Mouse (Mus musculus): ENCODE results near the gene Mri1. TPM values are rescaled to one million over a fixed set of nuclear protein-coding genes. Genes with fewer than 3 reads are reported as not detected.
"Not testable (repeated sequence)": the region's sequence is repeated elsewhere in the genome, so short reads cannot be mapped to it uniquely, and the experiment has no call there.

Gene Mri1
- polyA plus RNA-seq (2014; fragmentation: Nextera tagmentation; extraction: Ambion mirVana) = 67.4 and 72.8 TPM in 2 replicates

DNA sequence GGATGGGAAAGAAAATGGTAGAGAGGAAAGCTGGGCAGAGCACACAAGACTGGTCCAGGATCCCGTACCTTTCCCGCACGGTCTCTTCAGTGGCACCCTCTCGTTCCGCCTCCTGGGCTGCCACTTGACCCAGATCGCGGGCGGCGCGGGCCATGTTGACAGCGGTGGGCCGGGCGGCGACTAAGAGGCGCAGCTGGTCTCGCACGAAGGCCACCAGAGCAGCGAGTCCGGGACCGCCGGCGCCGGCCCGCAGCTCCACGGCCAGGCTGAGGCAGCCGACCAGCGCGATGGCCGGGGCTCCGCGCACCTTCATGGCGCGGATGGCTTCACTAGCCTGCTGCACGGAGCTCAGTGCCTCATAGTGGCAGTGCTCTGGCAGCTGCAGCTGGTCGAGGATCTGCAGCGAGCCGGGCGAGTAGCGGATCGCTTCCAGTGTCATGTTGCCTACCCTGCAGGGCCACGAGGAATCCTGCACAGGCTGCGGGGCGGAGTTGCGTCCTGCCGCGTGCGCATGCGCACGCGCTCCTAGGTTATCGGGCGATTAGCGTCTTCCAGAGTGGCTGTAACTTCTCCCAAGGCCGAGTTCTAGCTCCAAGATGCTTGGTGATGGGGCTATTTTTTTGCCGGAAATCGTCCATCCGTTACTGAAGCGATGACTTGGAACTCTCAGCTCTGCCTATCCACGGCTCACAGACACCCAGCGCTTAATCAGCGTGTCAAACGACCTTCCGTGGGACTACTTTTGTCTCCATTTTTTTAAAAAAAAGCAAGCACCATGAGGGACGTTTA lies at the start of gene Mri1:
Gene Mri1 (minus strand): TSS at position 505 of the 789 bp plus-strand sequence.
- H3K4me2 ChIP-seq = peak within 1 kb of the TSS; percentile 97
- 0 out of 2 replicates have a peak, but pooled peaks have one; percentile 10 for TF ChIP-seq CTCF (IDR thresholded peaks at IDR 0.05; ENCODE audit: low read depth)
- peaks cover 4% of the 10 kb centered on the region; the same call in 1 of the 2 replicates for H3K4me1 ChIP-seq (ENCODE audit: insufficient read depth)
- peak within 1 kb of the TSS; percentile 87 for H3K27ac ChIP-seq (ENCODE audit: low read depth)
- H3K9ac ChIP-seq = peak within 1 kb of the TSS; percentile 72
- peak within 1 kb of the TSS; percentile 80 for H3K4me3 ChIP-seq (ENCODE audit: low read depth, low read length)
- peaks cover 71% of the 10 kb centered on the region for H3K36me3 ChIP-seq (ENCODE audit: insufficient read depth)
- no peaks in the 10 kb centered on the region for H3K27me3 ChIP-seq (ENCODE audit: insufficient read depth, low read length)
- ATAC-seq (ENCODE audit: insufficient read depth) (peak; percentile 90), DNase-seq (peak; percentile 98)
- no peaks in the 10 kb centered on the region for H3K9me3 ChIP-seq (ENCODE audit: low read depth, low read length)
- under 1% methylated on average over 64 of the region's 64 CpGs for WGBS

DNA sequence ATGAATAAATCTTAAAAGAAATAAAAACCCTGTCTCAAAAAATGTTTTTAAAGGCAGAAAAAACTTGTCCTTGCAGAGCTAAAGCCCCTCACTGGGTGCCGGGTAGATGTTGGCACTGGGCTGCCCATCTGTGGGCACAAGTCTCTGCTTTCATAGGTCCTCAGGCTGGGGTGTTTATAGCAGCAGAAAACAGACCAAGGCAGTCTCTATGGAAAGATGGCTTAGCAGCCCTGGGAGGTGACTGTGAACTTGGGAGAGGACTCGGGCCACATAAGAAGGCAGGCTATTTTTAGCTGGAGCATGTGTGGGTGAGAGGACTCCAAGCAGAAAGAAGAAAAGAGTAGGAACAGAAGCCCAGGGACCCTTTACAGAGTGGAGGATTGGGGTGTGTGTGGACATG lies 46.8 kb upstream of the Mri1 start:
- Histone ChIP-seq H3K9me3 (ENCODE audit: low read depth, low read length) (no peaks in the 10 kb centered on the region), H3K36me3 (ENCODE audit: insufficient read depth) (no peaks in the 10 kb centered on the region), H3K27ac (ENCODE audit: low read depth) (no peak overlapping the region), H3K9ac (no peak overlapping the region), H3K27me3 (ENCODE audit: insufficient read depth, low read length) (no peaks in the 10 kb centered on the region), H3K4me1 (ENCODE audit: insufficient read depth) (no peaks in the 10 kb centered on the region), H3K4me2 (no peak overlapping the region), H3K4me3 (ENCODE audit: low read depth, low read length) (no peak overlapping the region)
- WGBS = 60% methylated on average over 2 of the region's 2 CpGs
- DNase-seq (peak; percentile 5), ATAC-seq (ENCODE audit: insufficient read depth) (no peak)
- TF ChIP-seq CTCF (IDR thresholded peaks at IDR 0.05; ENCODE audit: low read depth) = no peak

DNA sequence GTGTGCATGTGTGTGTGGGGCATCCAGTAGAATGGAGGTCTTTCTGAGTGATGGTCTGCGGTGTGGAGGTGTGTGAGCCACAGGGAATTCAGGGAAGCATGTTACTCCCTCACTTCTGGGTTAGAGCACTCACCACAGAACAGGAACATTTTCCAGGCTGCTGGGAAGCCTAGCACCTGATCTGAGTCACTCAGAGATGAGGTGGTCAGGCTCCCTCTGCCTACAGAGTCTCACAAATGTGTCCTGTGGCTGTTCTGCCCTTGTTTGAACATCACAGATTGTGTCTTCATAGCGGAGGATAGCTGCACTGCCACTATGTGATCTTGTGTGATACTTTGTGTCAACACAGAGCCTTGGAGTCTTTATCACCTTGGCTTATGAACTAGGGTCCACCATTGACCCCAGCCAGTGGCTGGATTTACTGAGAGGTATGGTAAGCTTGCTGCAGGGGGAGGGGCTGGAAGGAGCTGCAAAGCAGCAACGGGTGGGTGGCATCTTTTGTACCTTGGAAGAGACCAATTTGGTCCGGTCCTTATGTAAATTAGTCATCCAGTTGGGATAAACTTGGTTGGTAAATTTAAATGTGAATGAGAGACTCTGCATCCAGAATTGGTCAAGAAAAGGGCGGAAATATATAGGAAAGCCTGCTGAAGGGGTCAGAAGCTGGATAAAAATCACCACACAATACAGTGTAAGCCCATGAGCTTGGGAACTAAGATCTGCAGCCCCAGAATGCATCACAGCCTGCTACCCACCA lies 40.1 kb upstream of the Mri1 start:
- DNase-seq (no peak), ATAC-seq (ENCODE audit: insufficient read depth) (no peak)
- Histone ChIP-seq H3K9ac (no peak overlapping the region), H3K4me1 (ENCODE audit: insufficient read depth) (no peaks in the 10 kb centered on the region), H3K9me3 (ENCODE audit: low read depth, low read length) (no peaks in the 10 kb centered on the region), H3K27ac (ENCODE audit: low read depth) (no peak overlapping the region), H3K4me2 (no peak overlapping the region), H3K36me3 (ENCODE audit: insufficient read depth) (no peaks in the 10 kb centered on the region), H3K27me3 (ENCODE audit: insufficient read depth, low read length) (no peaks in the 10 kb centered on the region), H3K4me3 (ENCODE audit: low read depth, low read length) (no peak overlapping the region)
- 66% methylated on average over 5 of the region's 5 CpGs for WGBS
- no peak for TF ChIP-seq CTCF (IDR thresholded peaks at IDR 0.05; ENCODE audit: low read depth)

- peak; percentile 86 for DNase-seq
- ATAC-seq (ENCODE audit: insufficient read depth) = no peak
- no peak overlapping the region for H3K9ac ChIP-seq
These were observed 34.6 kb upstream of the Mri1 start for GRCm38 (mm10) chr8:84291688-84292087.

DNA sequence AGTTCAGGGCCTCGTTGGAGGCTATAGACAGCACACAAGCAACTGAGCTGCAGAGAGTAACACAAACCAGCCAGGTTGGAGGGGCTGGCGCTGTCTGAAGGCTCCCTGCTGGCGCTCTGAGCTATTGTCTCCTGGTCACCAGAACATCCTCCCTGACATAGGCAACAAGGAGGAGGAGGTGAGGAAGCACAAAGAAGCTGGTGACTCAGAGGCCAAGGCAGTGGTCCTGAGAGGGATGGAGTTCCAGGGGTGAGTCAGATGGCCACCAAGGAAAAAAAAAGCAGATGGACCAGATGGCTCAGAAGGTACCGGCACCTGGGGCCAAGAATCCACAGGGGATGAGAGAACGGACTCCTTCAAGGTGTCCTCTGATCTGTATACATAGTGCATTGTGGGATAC lies 34.0 kb upstream of the Mri1 start:
- no peak for DNase-seq
- ATAC-seq (ENCODE audit: insufficient read depth) = no peak
- no peaks in the 10 kb centered on the region for H3K4me1 ChIP-seq (ENCODE audit: insufficient read depth)
- no peak overlapping the region for H3K27ac ChIP-seq (ENCODE audit: low read depth)
- H3K9me3 ChIP-seq (ENCODE audit: low read depth, low read length) = no peaks in the 10 kb centered on the region
- no peaks in the 10 kb centered on the region for H3K36me3 ChIP-seq (ENCODE audit: insufficient read depth)
- 70% methylated on average over 5 of the region's 5 CpGs for WGBS
- H3K4me3 ChIP-seq (ENCODE audit: low read depth, low read length) = no peak overlapping the region
- TF ChIP-seq CTCF (IDR thresholded peaks at IDR 0.05; ENCODE audit: low read depth) = no peak
- no peak overlapping the region for H3K4me2 ChIP-seq
- H3K27me3 ChIP-seq (ENCODE audit: insufficient read depth, low read length) = no peaks in the 10 kb centered on the region
- H3K9ac ChIP-seq = no peak overlapping the region

More at GRCm38 (mm10) chr8:84291688-84292087, 34.6 kb upstream of the Mri1 start:
- H3K9me3 ChIP-seq (ENCODE audit: low read depth, low read length) = no peaks in the 10 kb centered on the region
- H3K4me2 ChIP-seq = no peak overlapping the region
- no peak overlapping the region for H3K27ac ChIP-seq (ENCODE audit: low read depth)
- peak; percentile 77 for TF ChIP-seq CTCF (IDR thresholded peaks at IDR 0.05; ENCODE audit: low read depth)
- no peaks in the 10 kb centered on the region for H3K4me1 ChIP-seq (ENCODE audit: insufficient read depth)
- 23% methylated on average over 8 of the region's 8 CpGs for WGBS
- no peaks in the 10 kb centered on the region for H3K27me3 ChIP-seq (ENCODE audit: insufficient read depth, low read length)
- H3K36me3 ChIP-seq (ENCODE audit: insufficient read depth) = no peaks in the 10 kb centered on the region
- H3K4me3 ChIP-seq (ENCODE audit: low read depth, low read length) = no peak overlapping the region

DNA sequence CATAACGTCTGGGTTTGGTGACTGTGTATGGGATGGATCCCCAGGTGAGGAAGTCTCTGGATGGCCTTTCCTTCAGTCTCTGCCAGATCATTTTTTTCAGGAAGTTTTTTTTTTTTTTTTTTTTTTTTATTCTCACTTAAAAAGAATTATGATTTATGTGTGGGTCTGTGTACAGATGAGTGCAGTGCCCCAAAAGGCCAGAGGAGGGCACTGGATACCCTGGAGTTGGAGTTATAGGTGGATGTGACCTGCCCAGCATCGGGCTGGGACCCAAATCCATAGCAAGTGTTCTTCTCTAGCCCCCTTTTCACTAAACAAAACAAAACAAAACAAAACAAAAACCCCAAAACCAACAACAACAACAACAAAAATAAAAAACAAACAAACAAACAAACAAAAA lies 31.8 kb upstream of the Mri1 start:
- Histone ChIP-seq H3K27ac (ENCODE audit: low read depth) (no peak overlapping the region), H3K4me3 (ENCODE audit: low read depth, low read length) (no peak overlapping the region), H3K4me1 (ENCODE audit: insufficient read depth) (peaks cover 6% of the 10 kb centered on the region; the same call in 1 of the 2 replicates), H3K36me3 (ENCODE audit: insufficient read depth) (no peaks in the 10 kb centered on the region), H3K9me3 (ENCODE audit: low read depth, low read length) (no peaks in the 10 kb centered on the region), H3K4me2 (no peak overlapping the region), H3K27me3 (ENCODE audit: insufficient read depth, low read length) (no peaks in the 10 kb centered on the region), H3K9ac (no peak overlapping the region)
- peak; percentile 53 for TF ChIP-seq CTCF (IDR thresholded peaks at IDR 0.05; ENCODE audit: low read depth)
- DNase-seq (peak; percentile 54), ATAC-seq (ENCODE audit: insufficient read depth) (no peak)
- 52% methylated on average over 2 of the region's 2 CpGs for WGBS

DNA sequence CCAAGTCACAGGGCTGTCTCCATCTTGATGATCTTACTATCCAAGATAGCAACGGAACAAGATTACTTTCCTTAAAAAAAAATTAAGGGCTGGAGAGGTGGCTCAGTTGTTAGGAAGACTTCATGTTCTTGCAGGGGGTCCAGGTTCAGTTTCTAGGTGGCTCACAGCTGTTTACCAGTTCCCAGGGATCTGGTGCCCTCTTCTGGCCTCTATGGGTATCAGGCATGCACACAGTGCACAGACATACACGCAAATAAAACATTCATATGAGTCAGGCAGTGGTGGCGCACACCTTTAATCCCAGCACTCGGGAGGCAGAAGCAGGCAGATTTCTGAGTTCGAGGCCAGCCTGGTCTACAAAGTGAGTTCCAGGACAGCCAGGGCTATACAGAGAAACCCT lies 28.5 kb upstream of the Mri1 start:
- H3K9ac ChIP-seq; H3K4me3 ChIP-seq (ENCODE audit: low read depth, low read length); H3K4me1 ChIP-seq (ENCODE audit: insufficient read depth); H3K4me2 ChIP-seq; H3K36me3 ChIP-seq (ENCODE audit: insufficient read depth); H3K9me3 ChIP-seq (ENCODE audit: low read depth, low read length); H3K27ac ChIP-seq (ENCODE audit: low read depth); H3K27me3 ChIP-seq (ENCODE audit: insufficient read depth, low read length): not testable (repeated sequence)
- DNase-seq (peak; percentile 73), ATAC-seq (ENCODE audit: insufficient read depth) (peak; percentile 67; the same call in 1 of the 2 replicates)
- WGBS = 49% methylated on average over 5 of the region's 5 CpGs
- peak; percentile 71 for TF ChIP-seq CTCF (IDR thresholded peaks at IDR 0.05; ENCODE audit: low read depth)

Measured in lung, embryonic 14.5 days (tissue).